Mouse (Mus musculus) lung, postnatal 0 days (tissue): ENCODE results near the gene Itga11. TPM values are rescaled to one million over a fixed set of nuclear protein-coding genes. Genes with fewer than 3 reads are reported as not detected.
"Not testable (repeated sequence)": the region's sequence is repeated elsewhere in the genome, so short reads cannot be mapped to it uniquely, and the experiment has no call there.

ENCODE experiments used
- ATAC-seq: fragments of 200-750 bp; cut with Nextera tagmentation; 2 replicates; pipeline ENCODE4 v1.8.0; 2017; ENCODE audit warnings: moderate library complexity
- DNase-seq: peaks from one replicate; pipeline ENCODE4 v3.0.0-alpha.2; 2016; ENCODE audit warnings: low spot score
- H3K27ac ChIP-seq: fragments of 300-500 bp; sonication (generic); 2 replicates; pipeline ENCODE4 v1.5.1; 2014; ENCODE audit warnings: antibody characterized with exemption, mild to moderate bottlenecking, low read length, mixed read lengths
- H3K27me3 ChIP-seq: fragments of 300-500 bp; sonication (generic); replicated peaks from 2 replicates; pipeline ENCODE4 v1.6.1; 2014; ENCODE audit warnings: low read length, mixed read lengths; ENCODE audit not compliant: insufficient read depth
- H3K36me3 ChIP-seq: fragments of 300-500 bp; sonication (generic); 2 replicates; pipeline ENCODE4 v1.6.1; 2014; ENCODE audit warnings: low read length, mixed read lengths; ENCODE audit not compliant: insufficient read depth
- H3K4me1 ChIP-seq: fragments of 300-500 bp; sonication (generic); 2 replicates; pipeline ENCODE4 v1.6.1; 2014; ENCODE audit warnings: antibody characterized with exemption, low read depth, low read length, mixed read lengths; ENCODE audit not compliant: insufficient read depth
- H3K4me2 ChIP-seq: fragments of 300-500 bp; sonication (generic); replicated peaks from 2 replicates; pipeline ENCODE4 v1.6.1; 2014; ENCODE audit warnings: low read depth, mild to moderate bottlenecking, low read length, moderate library complexity, mixed read lengths
- H3K4me3 ChIP-seq: fragments of 300-500 bp; sonication (generic); 2 replicates; pipeline ENCODE4 v1.5.1; 2014; ENCODE audit warnings: low read depth, low read length
- H3K9ac ChIP-seq: fragments of 300-500 bp; sonication (generic); replicated peaks from 2 replicates; pipeline ENCODE4 v1.6.1; 2014; ENCODE audit warnings: low read depth, mild to moderate bottlenecking
- H3K9me3 ChIP-seq: fragments of 300-500 bp; sonication (generic); 2 replicates; pipeline ENCODE4 v1.6.1; 2016; ENCODE audit warnings: low read length, mixed read lengths
- CTCF ChIP-seq: IDR thresholded peaks from 2 replicates; pipeline ENCODE4 v1.5.1; 2016; ENCODE audit warnings: antibody characterized with exemption, mild to moderate bottlenecking
- EP300 ChIP-seq: IDR thresholded peaks from 2 replicates; pipeline ENCODE4 v1.6.1; 2016; ENCODE audit warnings: antibody characterized with exemption, mild to moderate bottlenecking, control low read depth
- WGBS: fragments of 180-500 bp; shearing (Covaris S2); extraction: QIAGEN DNeasy Blood & Tissue Kit; methylation state at CpG from one replicate; pipeline ENCODE4 v1.1.7; 2014; 5-methylcytosine and 5-hydroxymethylcytosine counted together
- polyA plus RNA-seq: library from polyadenylated mRNA; unstranded; fragments of >200 nt; fragmentation: Nextera tagmentation; extraction: Ambion mirVana; gene quantifications from 2 replicates; pipeline ENCODE4 v1.2.1, GENCODE M21; 2015

The Itga11 gene
- polyA plus RNA-seq, 1 experiment from 2014 or later = 0.35 TPM

DNA sequence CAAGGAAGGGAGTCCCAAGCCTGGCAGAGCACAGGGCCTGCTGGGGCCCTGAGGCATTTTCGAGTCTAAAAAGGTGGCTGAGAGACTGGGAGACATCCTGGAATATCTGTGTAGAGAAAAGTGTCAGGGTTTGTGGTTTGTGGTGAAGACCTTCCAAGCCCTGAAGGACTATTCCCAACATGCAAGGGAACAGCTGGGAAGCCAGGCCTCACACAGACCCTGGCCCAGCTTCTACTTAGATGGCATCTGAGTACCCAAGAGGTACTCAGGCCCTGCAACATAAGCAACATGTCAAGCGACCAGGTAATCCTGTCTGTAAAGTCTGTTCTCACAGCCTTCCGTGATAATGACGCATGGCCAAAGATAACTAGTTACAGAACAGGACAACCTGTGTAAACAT lies 18.6 kb upstream of the Itga11 start:
- Histone ChIP-seq H3K4me1 (no peaks in the 10 kb centered on the region), H3K27ac (no peak overlapping the region), H3K27me3 (no peaks in the 10 kb centered on the region), H3K9me3 (no peaks in the 10 kb centered on the region), H3K4me2 (no peak overlapping the region), H3K4me3 (no peak overlapping the region), H3K36me3 (no peaks in the 10 kb centered on the region), H3K9ac (no peak overlapping the region)
- ATAC-seq (no peak), DNase-seq (no peak)
- no peak for TF ChIP-seq CTCF
- no peak for TF ChIP-seq EP300
- WGBS = 56% methylated on average over 4 of the region's 4 CpGs

DNA sequence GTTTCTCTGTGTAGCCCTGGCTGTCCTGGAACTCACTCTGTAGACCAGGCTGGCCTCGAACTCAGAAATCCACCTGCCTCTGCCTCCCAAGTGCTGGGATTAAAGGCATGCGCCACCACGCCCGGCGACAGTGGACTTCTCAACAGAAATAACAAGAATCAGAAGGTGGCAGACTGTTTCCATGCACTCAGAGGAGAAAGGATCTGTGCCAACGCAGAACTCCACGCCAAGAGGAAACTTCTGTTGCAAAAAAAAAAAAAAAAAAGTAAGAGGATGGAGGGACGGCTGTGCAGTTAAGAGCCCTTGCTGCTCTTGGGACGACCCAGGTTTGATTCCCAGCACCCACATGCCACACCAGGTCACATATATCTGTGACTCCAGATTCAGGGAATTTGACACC lies 16.7 kb upstream of the Itga11 start:
- H3K4me1 ChIP-seq, ATAC-seq, H3K9me3 ChIP-seq, H3K4me2 ChIP-seq, H3K27me3 ChIP-seq, H3K9ac ChIP-seq, H3K4me3 ChIP-seq, H3K27ac ChIP-seq, DNase-seq, H3K36me3 ChIP-seq: not testable (repeated sequence)
- 91% methylated on average over 9 of the region's 9 CpGs for WGBS

- Histone ChIP-seq H3K27ac (no peak overlapping the region), H3K36me3 (no peaks in the 10 kb centered on the region), H3K27me3 (no peaks in the 10 kb centered on the region), H3K4me1 (no peaks in the 10 kb centered on the region), H3K9me3 (no peaks in the 10 kb centered on the region), H3K4me2 (no peak overlapping the region), H3K4me3 (no peak overlapping the region), H3K9ac (no peak overlapping the region)
- ATAC-seq (no peak), DNase-seq (no peak)
- TF ChIP-seq CTCF (no peak), EP300 (no peak)
- WGBS = 57% methylated on average over 2 of the region's 2 CpGs
Observed at GRCm38 (mm10) chr9:62663443-62663842, 14.2 kb upstream of the Itga11 start.

DNA sequence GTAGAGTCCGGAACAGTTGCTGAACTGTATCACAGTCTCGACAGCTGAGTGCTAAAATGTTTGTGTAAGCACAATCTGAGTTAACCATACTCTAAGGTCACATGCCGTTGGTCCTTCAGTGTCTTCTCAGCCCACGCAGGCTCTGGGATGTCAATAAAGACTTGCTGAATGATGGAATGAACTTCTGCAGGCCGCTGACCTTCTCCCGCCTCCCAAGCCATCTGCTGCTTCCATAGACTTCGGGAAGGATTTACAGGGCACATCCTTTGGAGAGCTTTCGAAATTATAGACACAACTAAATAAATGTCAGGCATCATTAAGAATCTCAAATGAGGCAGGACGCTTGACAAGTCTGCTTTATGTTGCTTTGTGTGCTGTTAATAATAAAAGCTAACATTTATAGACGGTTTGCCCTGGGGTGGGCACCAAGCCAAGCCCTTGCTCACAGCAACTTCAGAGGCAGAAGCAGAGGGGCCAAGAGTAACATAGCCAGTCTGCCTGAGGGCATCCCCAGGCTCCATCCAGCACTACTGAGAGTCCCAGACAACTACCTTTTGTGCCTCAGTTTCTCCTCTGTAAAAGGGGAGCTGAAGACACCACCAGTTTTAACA lies 13.4 kb upstream of the Itga11 start:
- Histone ChIP-seq H3K4me1 (no peaks in the 10 kb centered on the region), H3K9me3 (no peaks in the 10 kb centered on the region), H3K9ac (no peak overlapping the region), H3K36me3 (no peaks in the 10 kb centered on the region), H3K27ac (no peak overlapping the region), H3K4me2 (no peak overlapping the region), H3K4me3 (no peak overlapping the region), H3K27me3 (no peaks in the 10 kb centered on the region)
- DNase-seq = no peak
- 28% methylated on average over 10 of the region's 10 CpGs for WGBS
- no peak for ATAC-seq
- TF ChIP-seq EP300 (no peak), CTCF (no peak)

DNA sequence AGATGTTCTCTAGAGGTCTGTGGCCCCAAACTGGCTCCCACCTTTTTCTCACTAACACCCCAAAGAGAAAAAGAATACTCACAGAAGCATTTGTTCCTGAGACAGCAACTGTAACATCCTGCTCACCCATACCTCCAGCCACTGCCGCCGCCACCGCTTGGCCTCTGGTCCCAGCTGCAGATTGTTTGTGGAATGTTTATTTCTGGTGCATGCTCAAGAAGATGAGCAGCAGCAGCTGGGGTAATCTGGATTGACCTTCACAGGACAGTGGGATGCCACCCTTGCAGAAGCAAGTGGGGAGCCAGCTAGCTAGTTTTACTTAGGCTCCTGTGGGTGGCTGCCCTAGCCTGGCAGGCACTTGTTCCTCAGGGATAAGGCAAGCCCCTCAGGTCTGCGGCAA lies 11.7 kb upstream of the Itga11 start:
- H3K36me3 ChIP-seq = no peaks in the 10 kb centered on the region
- no peak overlapping the region for H3K4me2 ChIP-seq
- H3K9me3 ChIP-seq = no peaks in the 10 kb centered on the region
- H3K4me1 ChIP-seq = no peaks in the 10 kb centered on the region
- DNase-seq = no peak
- H3K27me3 ChIP-seq = no peaks in the 10 kb centered on the region
- no peak overlapping the region for H3K4me3 ChIP-seq
- no peak for ATAC-seq
- no peak for TF ChIP-seq EP300
- TF ChIP-seq CTCF = no peak
- no peak overlapping the region for H3K27ac ChIP-seq
- WGBS = 40% methylated on average over 4 of the region's 4 CpGs
- no peak overlapping the region for H3K9ac ChIP-seq

DNA sequence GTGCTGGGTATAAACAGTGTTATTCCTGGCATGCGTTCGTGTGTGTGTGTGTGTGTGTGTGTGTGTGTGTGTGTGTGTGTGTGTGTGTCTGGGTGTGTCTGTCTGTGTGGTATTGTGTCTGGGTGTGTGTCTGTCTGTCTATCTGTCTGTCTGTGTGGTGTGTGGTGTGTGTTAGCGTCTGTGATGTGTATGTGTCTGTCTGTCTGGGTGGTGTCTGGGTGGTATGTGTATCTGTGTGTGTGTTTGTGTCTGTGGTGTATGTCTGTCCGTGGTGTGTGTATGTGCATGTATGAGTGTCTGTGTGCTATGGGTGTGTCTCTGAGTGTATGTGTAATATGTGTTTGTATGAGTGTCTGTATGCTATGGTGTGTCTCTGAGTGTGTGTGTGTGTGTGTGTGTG lies 9.1 kb upstream of the Itga11 start:
- WGBS = 78% methylated on average over 4 of the region's 4 CpGs

DNA sequence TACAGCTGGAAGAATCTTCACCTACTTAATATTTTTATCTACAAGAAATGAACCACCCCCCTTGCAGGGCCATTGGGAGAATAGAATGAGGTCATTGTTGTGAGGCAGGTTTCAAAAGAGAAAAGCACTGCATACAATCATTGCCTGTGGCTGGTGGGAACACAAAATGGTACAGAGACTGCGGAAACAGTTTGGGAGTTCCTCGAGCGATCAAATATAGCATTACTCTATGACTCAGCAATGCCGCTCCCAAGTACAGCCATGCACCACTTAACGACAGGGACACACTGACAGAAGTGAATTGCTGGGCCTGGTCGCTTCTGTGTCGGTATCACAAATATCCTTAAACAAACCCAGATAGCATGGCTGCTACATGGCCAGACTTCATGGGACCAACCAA lies 4.4 kb upstream of the Itga11 start:
- no peak for TF ChIP-seq EP300
- TF ChIP-seq CTCF = no peak
- Histone ChIP-seq H3K9ac (no peak overlapping the region), H3K4me1 (peaks cover 6% of the 10 kb centered on the region; the same call in 1 of the 2 replicates), H3K9me3 (no peaks in the 10 kb centered on the region), H3K4me3 (no peak overlapping the region), H3K27ac (no peak overlapping the region), H3K27me3 (peaks cover 9% of the 10 kb centered on the region; the same call in 1 of the 2 replicates), H3K4me2 (no peak overlapping the region), H3K36me3 (no peaks in the 10 kb centered on the region)
- 61% methylated on average over 7 of the region's 7 CpGs for WGBS
- DNase-seq (no peak), ATAC-seq (no peak)

More for the DNA sequence above, 9.1 kb upstream of the Itga11 start:
- Histone ChIP-seq H3K4me3 (no peak overlapping the region), H3K27me3 (no peaks in the 10 kb centered on the region), H3K4me1 (no peaks in the 10 kb centered on the region), H3K9ac (no peak overlapping the region), H3K9me3 (no peaks in the 10 kb centered on the region), H3K36me3 (no peaks in the 10 kb centered on the region), H3K27ac (no peak overlapping the region), H3K4me2 (no peak overlapping the region)
- no peak for ATAC-seq
- no peak for TF ChIP-seq EP300
- no peak for TF ChIP-seq CTCF
- no peak for DNase-seq
